Mouse (Mus musculus): Measurements from ENCODE around the gene Cbfa2t2. TPM values are rescaled to one million over a fixed set of nuclear protein-coding genes. Genes with fewer than 3 reads are reported as not detected.
A peak's percentile ranks its signal among the peaks of the same experiment; 100 is the strongest.

Gene Cbfa2t2
- polyA plus RNA-seq, 1 experiment from 2014 or later, result 43.6 TPM

DNA sequence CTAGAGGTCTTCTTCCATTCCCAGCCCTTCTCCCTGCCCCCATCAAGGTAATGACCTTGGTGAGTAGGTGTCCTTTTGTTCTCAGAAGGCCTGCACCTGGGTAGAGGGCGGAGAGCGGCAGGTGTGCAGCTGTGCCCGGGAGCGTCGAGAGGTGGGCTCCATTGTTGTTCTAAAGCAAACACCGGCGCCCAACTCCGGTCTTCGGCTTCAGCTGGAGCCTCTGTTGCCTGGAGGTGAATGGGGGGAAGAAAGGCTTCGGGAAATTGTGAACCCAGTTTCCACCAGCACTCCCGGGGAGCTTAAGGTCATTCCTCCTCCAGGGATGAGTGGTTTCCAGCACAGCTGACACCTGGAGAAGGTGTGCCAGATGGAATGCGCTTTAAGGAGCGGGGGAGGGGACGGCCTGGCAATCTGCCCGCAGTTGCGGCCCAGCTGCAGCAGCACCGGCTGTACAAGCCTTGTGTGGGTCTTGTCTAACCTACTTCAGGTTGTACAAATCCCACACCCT, 8.4 kb upstream of the Cbfa2t2 start:
- no peaks in the 10 kb centered on the region for H3K36me3 ChIP-seq (ENCODE audit: control insufficient read depth, insufficient read depth, low read length)
- H3K4me2 ChIP-seq (replicated peaks; ENCODE audit: low read depth, low read length), result peak overlapping the region; percentile 28
- peak overlapping the region; percentile 83 for H3K27ac ChIP-seq (ENCODE audit: low read length)
- H3K4me3 ChIP-seq (ENCODE audit: low read depth, low read length), result no peak overlapping the region
- H3K4me1 ChIP-seq (ENCODE audit: control insufficient read depth, insufficient read depth, low read length), result no peaks in the 10 kb centered on the region
- H3K27me3 ChIP-seq (ENCODE audit: control insufficient read depth, insufficient read depth, low read length), result no peaks in the 10 kb centered on the region
- WGBS, result 11% methylated on average over 17 of the region's 17 CpGs
- H3K9ac ChIP-seq (replicated peaks; ENCODE audit: low read depth, low read length), result no peak overlapping the region
- no peaks in the 10 kb centered on the region; the same call in 1 of the 2 replicates for H3K9me3 ChIP-seq (ENCODE audit: control insufficient read depth, low read depth, low read length)
- peak; percentile 85 for ATAC-seq (ENCODE audit: insufficient number of reproducible peaks, insufficient read depth, low FRiP score, low read depth)

DNA sequence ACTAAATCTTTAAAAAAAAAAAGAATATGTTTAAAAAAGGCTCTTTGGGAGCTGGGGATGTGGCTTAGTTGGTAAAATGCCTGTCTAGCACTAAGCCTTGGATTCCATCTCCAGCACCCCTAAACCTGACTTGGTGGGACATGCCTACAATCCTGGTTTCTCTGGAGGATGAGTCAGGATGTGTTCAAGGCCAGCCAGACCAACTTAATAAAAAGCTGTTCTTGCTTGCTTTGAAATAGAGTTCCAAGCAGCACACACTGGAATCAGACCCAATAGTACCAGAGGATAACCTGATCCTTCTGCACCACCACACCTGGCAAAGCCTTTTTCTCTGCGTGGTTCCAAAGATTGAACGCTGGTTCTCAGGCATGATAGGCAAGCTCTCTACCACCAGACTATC, 5.7 kb upstream of the Cbfa2t2 start:
- WGBS, result 93% methylated on average over 2 of the region's 2 CpGs
- Histone ChIP-seq H3K9ac (replicated peaks; ENCODE audit: low read depth, low read length) (no peak overlapping the region), H3K9me3 (ENCODE audit: control insufficient read depth, low read depth, low read length) (no peaks in the 10 kb centered on the region; the same call in 1 of the 2 replicates), H3K4me3 (ENCODE audit: low read depth, low read length) (no peak overlapping the region), H3K4me2 (replicated peaks; ENCODE audit: low read depth, low read length) (no peak overlapping the region), H3K4me1 (ENCODE audit: control insufficient read depth, insufficient read depth, low read length) (no peaks in the 10 kb centered on the region), H3K27ac (ENCODE audit: low read length) (no peak overlapping the region), H3K36me3 (ENCODE audit: control insufficient read depth, insufficient read depth, low read length) (no peaks in the 10 kb centered on the region), H3K27me3 (ENCODE audit: control insufficient read depth, insufficient read depth, low read length) (no peaks in the 10 kb centered on the region)
- ATAC-seq (ENCODE audit: insufficient number of reproducible peaks, insufficient read depth, low FRiP score, low read depth), result no peak

DNA sequence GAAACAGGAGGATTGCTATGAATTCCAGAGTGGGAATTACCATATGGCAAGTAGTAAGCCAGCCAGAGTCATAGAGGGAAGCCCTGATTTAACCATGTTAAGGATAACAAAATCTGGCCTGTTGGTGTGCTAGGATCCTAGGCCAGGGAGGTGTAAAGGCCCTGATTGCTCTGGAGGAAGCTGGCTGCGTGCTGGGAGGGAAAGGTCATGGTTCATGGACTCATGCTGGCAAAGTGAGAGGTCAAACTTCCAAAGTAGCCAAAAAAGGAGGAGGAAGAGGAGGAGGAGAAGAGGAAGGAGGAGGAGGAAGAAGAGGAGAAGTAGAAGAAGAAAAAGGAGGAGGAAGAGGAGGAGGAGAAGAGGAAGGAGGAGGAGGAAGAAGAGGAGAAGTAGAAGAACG, 3.6 kb upstream of the Cbfa2t2 start:
- no peaks in the 10 kb centered on the region for H3K27me3 ChIP-seq (ENCODE audit: control insufficient read depth, insufficient read depth, low read length)
- 0 out of 2 replicates have a peak, but pooled peaks cover 3% of the 10 kb centered on the region for H3K4me1 ChIP-seq (ENCODE audit: control insufficient read depth, insufficient read depth, low read length)
- 70% methylated on average over 2 of the region's 2 CpGs for WGBS
- H3K4me2 ChIP-seq (replicated peaks; ENCODE audit: low read depth, low read length), result no peak overlapping the region
- no peak overlapping the region for H3K27ac ChIP-seq (ENCODE audit: low read length)
- no peaks in the 10 kb centered on the region for H3K36me3 ChIP-seq (ENCODE audit: control insufficient read depth, insufficient read depth, low read length)
- ATAC-seq (ENCODE audit: insufficient number of reproducible peaks, insufficient read depth, low FRiP score, low read depth), result no peak
- no peak overlapping the region for H3K9ac ChIP-seq (replicated peaks; ENCODE audit: low read depth, low read length)
- H3K4me3 ChIP-seq (ENCODE audit: low read depth, low read length), result no peak overlapping the region
- H3K9me3 ChIP-seq (ENCODE audit: control insufficient read depth, low read depth, low read length), result no peaks in the 10 kb centered on the region

DNA sequence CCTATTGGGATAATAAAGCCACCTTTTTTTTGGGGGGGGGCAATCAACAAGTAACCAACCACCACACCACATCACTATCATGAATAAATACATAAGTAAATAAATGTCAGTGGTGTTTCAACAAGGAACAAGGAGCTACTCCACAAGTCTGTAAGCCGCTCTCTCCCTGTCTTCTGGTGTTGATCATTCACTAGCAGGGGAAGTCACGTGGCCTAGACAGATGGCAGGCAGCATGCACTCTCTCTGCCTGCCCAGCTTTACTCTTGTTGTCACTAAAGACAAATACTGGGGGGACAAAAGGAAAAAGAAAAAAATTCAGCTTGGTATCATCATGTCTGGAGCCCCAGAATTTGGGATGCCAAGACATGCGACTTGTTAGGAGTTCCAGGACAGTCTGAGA, 2.9 kb upstream of the Cbfa2t2 start:
- H3K4me2 ChIP-seq (replicated peaks; ENCODE audit: low read depth, low read length), result no peak overlapping the region
- H3K4me3 ChIP-seq (ENCODE audit: low read depth, low read length), result no peak overlapping the region
- H3K27me3 ChIP-seq (ENCODE audit: control insufficient read depth, insufficient read depth, low read length), result no peaks in the 10 kb centered on the region
- no peak for ATAC-seq (ENCODE audit: insufficient number of reproducible peaks, insufficient read depth, low FRiP score, low read depth)
- H3K9me3 ChIP-seq (ENCODE audit: control insufficient read depth, low read depth, low read length), result no peaks in the 10 kb centered on the region
- no peaks in the 10 kb centered on the region for H3K36me3 ChIP-seq (ENCODE audit: control insufficient read depth, insufficient read depth, low read length)
- 0 out of 2 replicates have a peak, but pooled peaks cover 10% of the 10 kb centered on the region for H3K4me1 ChIP-seq (ENCODE audit: control insufficient read depth, insufficient read depth, low read length)
- no peak overlapping the region for H3K9ac ChIP-seq (replicated peaks; ENCODE audit: low read depth, low read length)
- no peak overlapping the region for H3K27ac ChIP-seq (ENCODE audit: low read length)
- WGBS, result 62% methylated on average over 3 of the region's 3 CpGs

DNA sequence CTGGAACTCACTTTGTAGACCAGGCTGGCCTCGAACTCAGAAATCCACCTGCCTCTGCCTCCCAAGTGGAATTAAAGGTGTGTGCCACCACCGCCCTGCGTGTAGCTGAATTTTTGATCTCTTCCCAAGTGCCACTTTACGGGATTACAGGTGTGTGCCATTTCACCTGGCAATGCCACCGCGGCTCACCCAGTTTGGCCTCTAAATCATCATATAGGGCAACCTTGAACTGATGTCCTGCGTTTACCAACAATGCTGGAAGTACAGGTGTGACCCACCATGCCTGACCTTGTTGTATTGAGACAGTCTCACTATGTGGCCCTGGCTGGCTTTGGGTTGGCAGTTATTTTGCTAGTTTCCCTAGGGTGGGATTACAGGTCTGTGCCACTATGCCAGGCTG, 1.6 kb upstream of the Cbfa2t2 start:
- no peaks in the 10 kb centered on the region for H3K27me3 ChIP-seq (ENCODE audit: control insufficient read depth, insufficient read depth, low read length)
- WGBS, result 94% methylated on average over 7 of the region's 7 CpGs
- H3K4me3 ChIP-seq (ENCODE audit: low read depth, low read length), result no peak overlapping the region
- H3K4me2 ChIP-seq (replicated peaks; ENCODE audit: low read depth, low read length), result no peak overlapping the region
- no peaks in the 10 kb centered on the region for H3K9me3 ChIP-seq (ENCODE audit: control insufficient read depth, low read depth, low read length)
- H3K27ac ChIP-seq (ENCODE audit: low read length), result no peak overlapping the region
- no peaks in the 10 kb centered on the region for H3K36me3 ChIP-seq (ENCODE audit: control insufficient read depth, insufficient read depth, low read length)
- H3K9ac ChIP-seq (replicated peaks; ENCODE audit: low read depth, low read length), result no peak overlapping the region
- peaks cover 16% of the 10 kb centered on the region; the same call in 1 of the 2 replicates for H3K4me1 ChIP-seq (ENCODE audit: control insufficient read depth, insufficient read depth, low read length)
- no peak for ATAC-seq (ENCODE audit: insufficient number of reproducible peaks, insufficient read depth, low FRiP score, low read depth)

DNA sequence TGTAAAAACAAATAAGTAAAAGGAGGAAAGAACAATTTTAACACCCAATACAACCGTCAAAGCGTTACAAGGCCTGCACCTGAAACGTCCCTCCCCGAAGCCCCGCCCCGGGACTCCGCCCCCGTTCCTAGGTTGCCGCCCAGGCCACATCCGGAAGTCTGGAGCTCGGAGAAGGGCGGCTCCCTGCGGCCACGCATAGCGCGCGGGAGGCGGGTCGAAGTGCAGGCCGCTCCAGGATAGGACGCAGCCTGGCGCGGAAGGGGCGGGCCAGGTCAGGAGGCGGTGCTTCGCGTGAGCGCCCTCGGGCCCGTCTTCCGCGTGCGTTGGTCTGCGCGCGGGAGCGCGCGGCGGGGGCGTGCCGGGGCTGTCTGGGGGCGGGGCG, 214 bp upstream of the Cbfa2t2 start:
- H3K4me2 ChIP-seq (replicated peaks; ENCODE audit: low read depth, low read length), result peak overlapping the region; percentile 27
- WGBS, result under 1% methylated on average over 43 of the region's 44 CpGs
- H3K4me1 ChIP-seq (ENCODE audit: control insufficient read depth, insufficient read depth, low read length), result peaks cover 16% of the 10 kb centered on the region; the same call in 1 of the 2 replicates
- no peaks in the 10 kb centered on the region for H3K27me3 ChIP-seq (ENCODE audit: control insufficient read depth, insufficient read depth, low read length)
- H3K9ac ChIP-seq (replicated peaks; ENCODE audit: low read depth, low read length), result peak overlapping the region; percentile 97
- peak; percentile 99 for ATAC-seq (ENCODE audit: insufficient number of reproducible peaks, insufficient read depth, low FRiP score, low read depth)
- no peaks in the 10 kb centered on the region for H3K9me3 ChIP-seq (ENCODE audit: control insufficient read depth, low read depth, low read length)
- no peaks in the 10 kb centered on the region for H3K36me3 ChIP-seq (ENCODE audit: control insufficient read depth, insufficient read depth, low read length)
- peak overlapping the region; percentile 91 for H3K4me3 ChIP-seq (ENCODE audit: low read depth, low read length)
- H3K27ac ChIP-seq (ENCODE audit: low read length), result no peak overlapping the region

DNA sequence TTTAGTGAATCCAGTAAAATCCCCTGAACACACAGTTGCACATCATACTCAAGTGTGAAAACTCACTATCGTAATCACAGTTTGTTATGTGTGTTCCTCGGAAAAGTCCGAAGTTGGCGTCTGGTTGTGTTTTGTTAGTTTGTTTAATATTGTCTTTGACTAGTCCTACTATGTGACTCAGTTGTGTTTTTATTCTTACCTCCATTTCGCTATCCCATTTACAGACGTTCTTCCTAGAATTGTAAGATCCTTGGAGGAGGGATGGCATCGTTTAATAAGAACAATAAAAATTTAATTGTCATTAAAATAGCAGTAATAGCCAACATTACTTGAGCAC, 878 bp downstream of the Cbfa2t2 start:
- H3K36me3 ChIP-seq (ENCODE audit: control insufficient read depth, insufficient read depth, low read length), result no peaks in the 10 kb centered on the region
- peaks cover 16% of the 10 kb centered on the region; the same call in 1 of the 2 replicates for H3K4me1 ChIP-seq (ENCODE audit: control insufficient read depth, insufficient read depth, low read length)
- H3K4me3 ChIP-seq (ENCODE audit: low read depth, low read length), result peak overlapping the region; percentile 91
- WGBS, result 12% methylated on average over 7 of the region's 7 CpGs
- no peak for ATAC-seq (ENCODE audit: insufficient number of reproducible peaks, insufficient read depth, low FRiP score, low read depth)
- peak overlapping the region; percentile 97 for H3K9ac ChIP-seq (replicated peaks; ENCODE audit: low read depth, low read length)
- peak overlapping the region; percentile 56 for H3K4me2 ChIP-seq (replicated peaks; ENCODE audit: low read depth, low read length)
- H3K27ac ChIP-seq (ENCODE audit: low read length), result no peak overlapping the region
- no peaks in the 10 kb centered on the region for H3K9me3 ChIP-seq (ENCODE audit: control insufficient read depth, low read depth, low read length)
- H3K27me3 ChIP-seq (ENCODE audit: control insufficient read depth, insufficient read depth, low read length), result no peaks in the 10 kb centered on the region

DNA sequence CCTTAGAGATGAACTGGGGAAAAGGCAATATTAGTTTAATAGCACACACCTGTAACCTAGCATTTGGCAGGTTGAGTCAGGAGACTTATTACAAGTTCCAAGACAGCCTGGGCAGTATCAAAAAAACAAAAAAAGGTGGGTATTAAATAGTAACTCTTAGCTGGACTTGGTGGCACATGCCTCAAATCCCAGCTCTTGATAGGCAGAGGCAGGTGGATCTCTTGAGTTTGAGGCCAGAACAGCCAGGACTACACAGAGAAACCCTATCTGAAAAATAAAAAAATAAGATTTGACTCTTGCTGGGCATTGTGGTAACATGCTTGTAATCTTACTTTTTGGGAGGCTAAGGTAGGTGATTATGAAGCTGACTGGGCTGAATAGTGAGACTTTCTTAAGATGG, 4.2 kb downstream of the Cbfa2t2 start:
- H3K4me1 ChIP-seq (ENCODE audit: control insufficient read depth, insufficient read depth, low read length), result peaks cover 16% of the 10 kb centered on the region; the same call in 1 of the 2 replicates
- H3K4me3 ChIP-seq (ENCODE audit: low read depth, low read length), result no peak overlapping the region
- H3K9ac ChIP-seq (replicated peaks; ENCODE audit: low read depth, low read length), result no peak overlapping the region
- no peak for ATAC-seq (ENCODE audit: insufficient number of reproducible peaks, insufficient read depth, low FRiP score, low read depth)
- no peak overlapping the region for H3K4me2 ChIP-seq (replicated peaks; ENCODE audit: low read depth, low read length)
- no peak overlapping the region for H3K27ac ChIP-seq (ENCODE audit: low read length)
- H3K27me3 ChIP-seq (ENCODE audit: control insufficient read depth, insufficient read depth, low read length), result no peaks in the 10 kb centered on the region
- no peaks in the 10 kb centered on the region for H3K36me3 ChIP-seq (ENCODE audit: control insufficient read depth, insufficient read depth, low read length)
- H3K9me3 ChIP-seq (ENCODE audit: control insufficient read depth, low read depth, low read length), result no peaks in the 10 kb centered on the region

DNA sequence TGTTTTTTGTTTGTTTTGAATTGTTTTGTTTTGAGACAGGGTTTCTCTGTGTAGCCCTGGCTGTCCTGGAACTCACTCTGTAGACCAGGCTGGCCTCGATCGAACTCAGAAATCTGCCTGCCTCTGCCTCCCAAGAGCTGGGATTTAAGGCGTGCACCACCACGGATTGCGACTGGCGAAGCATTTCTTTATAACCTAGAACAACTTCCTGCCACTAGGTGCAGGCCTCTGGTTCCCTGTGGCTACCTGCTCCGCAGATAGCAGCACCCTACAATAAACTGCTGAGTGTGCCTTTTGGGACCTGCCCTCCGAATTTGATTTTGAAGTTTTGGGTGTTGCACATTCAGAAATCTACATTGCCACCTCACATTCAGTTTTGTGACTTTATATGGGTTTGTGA, 11.5 kb downstream of the Cbfa2t2 start:
- no peaks in the 10 kb centered on the region for H3K9me3 ChIP-seq (ENCODE audit: control insufficient read depth, low read depth, low read length)
- WGBS, result 95% methylated on average over 8 of the region's 8 CpGs
- no peaks in the 10 kb centered on the region for H3K27me3 ChIP-seq (ENCODE audit: control insufficient read depth, insufficient read depth, low read length)
- ATAC-seq (ENCODE audit: insufficient number of reproducible peaks, insufficient read depth, low FRiP score, low read depth), result no peak
- H3K4me2 ChIP-seq (replicated peaks; ENCODE audit: low read depth, low read length), result no peak overlapping the region
- H3K9ac ChIP-seq (replicated peaks; ENCODE audit: low read depth, low read length), result no peak overlapping the region
- no peak overlapping the region for H3K27ac ChIP-seq (ENCODE audit: low read length)
- H3K4me1 ChIP-seq (ENCODE audit: control insufficient read depth, insufficient read depth, low read length), result no peaks in the 10 kb centered on the region
- no peak overlapping the region for H3K4me3 ChIP-seq (ENCODE audit: low read depth, low read length)
- peaks cover 4% of the 10 kb centered on the region; the same call in 1 of the 2 replicates for H3K36me3 ChIP-seq (ENCODE audit: control insufficient read depth, insufficient read depth, low read length)
